Mouse (Mus musculus) cerebellum, adult 2 months (tissue): ENCODE results near the gene Ttl. TPM values are rescaled to one million over a fixed set of nuclear protein-coding genes. Genes with fewer than 3 reads are reported as not detected.
A peak's percentile ranks its signal among the peaks of the same experiment; 100 is the strongest.

ENCODE experiments used
- DNase-seq, 2 experiments: peaks; one replicate each; pipeline ENCODE4 v3.0.0; 2021
- H3K27ac ChIP-seq: fragments of 200-500 bp; 2 replicates; pipeline ENCODE4 v1.5.1; 2012; ENCODE audit warnings: low read length, control low read depth, inconsistent platforms; ENCODE audit not compliant: insufficient read depth
- H3K27me3 ChIP-seq: fragments of 200-500 bp; 2 replicates; pipeline ENCODE4 v1.6.1; 2012; ENCODE audit warnings: inconsistent platforms, mild to moderate bottlenecking, low read length, moderate library complexity; ENCODE audit not compliant: control insufficient read depth, insufficient read depth
- H3K4me1 ChIP-seq: fragments of 200-500 bp; 2 replicates; pipeline ENCODE4 v1.6.1; 2011; ENCODE audit warnings: low read length; ENCODE audit not compliant: control insufficient read depth, insufficient read depth
- H3K4me3 ChIP-seq: fragments of 200-500 bp; replicated peaks from 2 replicates; pipeline ENCODE3; 2011; ENCODE audit warnings: mild to moderate bottlenecking, low read depth, low read length, control low read depth; ENCODE audit not compliant: insufficient read depth
- CTCF ChIP-seq: fragments of 200-500 bp; IDR thresholded peaks from 2 replicates; pipeline ENCODE4 v1.5.1; 2011; ENCODE audit warnings: low read depth, mild to moderate bottlenecking, control low read depth, low read length, moderate library complexity, borderline replicate concordance; ENCODE audit not compliant: insufficient read depth
- POLR2A ChIP-seq: fragments of 200-500 bp; IDR thresholded peaks from 2 replicates; pipeline ENCODE4 v1.6.1; 2011; ENCODE audit warnings: low read length, control low read depth, borderline replicate concordance; ENCODE audit not compliant: insufficient read depth
- WGBS: fragments of 180-500 bp; shearing (Covaris S2); methylation state at CpG from one replicate; pipeline ENCODE4 v1.1.7; 2018; 5-methylcytosine and 5-hydroxymethylcytosine counted together
- polyA plus RNA-seq: library from polyadenylated mRNA; depleted of rRNA; stranded (reverse); fragments of >200 nt; gene quantifications from 2 replicates; pipeline ENCODE4 v1.2.3, GENCODE M21; 2012; rRNA removed

Ttl gene
- 23.3 and 23.5 TPM in 2 replicates for polyA plus RNA-seq

DNA sequence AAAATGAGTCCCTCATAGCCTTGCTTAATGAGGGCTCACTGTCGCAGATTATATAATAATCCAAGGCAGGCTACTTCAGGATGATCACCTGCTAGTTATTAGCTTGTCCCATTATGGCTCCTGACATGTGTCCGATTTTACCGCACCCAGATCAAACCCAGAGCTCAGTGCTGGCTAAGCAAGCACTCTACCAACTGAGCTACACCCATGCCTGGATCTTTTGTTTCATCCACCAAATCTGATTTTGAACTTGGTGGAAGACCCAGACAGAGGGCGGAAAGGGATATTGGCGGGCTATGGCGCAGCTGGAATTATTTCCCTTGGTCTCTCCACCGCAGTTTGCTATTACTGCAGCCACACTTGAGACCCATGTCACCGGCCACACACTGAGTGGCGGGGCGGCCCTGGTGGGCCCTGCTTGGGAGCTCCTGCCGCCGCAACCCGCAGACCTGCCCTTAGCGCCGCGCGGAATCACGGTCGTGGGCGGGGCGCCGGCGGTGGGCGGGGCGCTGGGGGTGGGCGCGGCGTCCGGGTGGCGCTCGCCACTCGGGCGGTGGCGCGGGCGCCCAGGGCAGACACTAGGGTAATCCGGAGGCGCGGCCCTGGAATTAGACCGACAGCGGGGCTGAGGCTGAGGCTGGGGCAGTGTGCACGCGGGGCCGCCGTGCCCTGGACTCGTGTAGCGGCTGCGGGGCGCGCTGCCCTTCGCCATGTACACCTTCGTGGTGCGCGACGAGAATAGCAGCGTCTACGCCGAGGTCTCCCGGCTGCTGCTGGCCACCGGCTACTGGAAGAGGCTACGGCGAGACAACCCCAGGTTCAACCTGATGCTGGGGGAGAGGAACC lies at the start of gene Ttl:
Ttl (plus strand) TSS at position 506 of the 846 bp plus-strand sequence.
- TF ChIP-seq POLR2A: peak; percentile 81
- TF ChIP-seq CTCF: no peak
- peak; percentile 83 to 86 for DNase-seq
- Histone ChIP-seq H3K4me3 (peak within 1 kb of the TSS; percentile 89), H3K27ac (peak within 1 kb of the TSS; percentile 84), H3K4me1 (peaks cover 2% of the 10 kb centered on the region), H3K27me3 (no peaks in the 10 kb centered on the region)
- under 1% methylated on average over 62 of the region's 62 CpGs for WGBS

DNA sequence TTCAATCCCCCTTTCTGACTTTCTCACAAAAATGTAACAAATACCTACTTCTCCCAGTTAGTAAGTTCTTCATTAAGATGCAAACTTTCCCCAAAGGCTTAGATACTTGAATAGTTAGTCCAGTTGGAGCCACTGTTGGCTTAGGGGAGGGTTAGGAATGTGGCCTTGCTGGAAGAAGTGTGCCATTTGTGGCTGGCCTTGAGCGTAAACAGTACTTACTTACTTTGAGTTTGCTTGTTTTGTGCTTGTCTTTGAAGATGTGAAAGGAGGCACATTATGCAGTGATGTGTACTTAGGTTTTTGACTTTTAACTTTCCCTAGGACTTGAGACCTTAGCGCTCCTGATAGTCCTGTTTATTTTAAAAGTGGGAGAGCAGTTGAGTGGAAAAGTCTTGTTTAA lies 45.6 kb upstream of the Ttl start:
- no peak for DNase-seq
- no peak for TF ChIP-seq POLR2A
- TF ChIP-seq CTCF: no peak

DNA sequence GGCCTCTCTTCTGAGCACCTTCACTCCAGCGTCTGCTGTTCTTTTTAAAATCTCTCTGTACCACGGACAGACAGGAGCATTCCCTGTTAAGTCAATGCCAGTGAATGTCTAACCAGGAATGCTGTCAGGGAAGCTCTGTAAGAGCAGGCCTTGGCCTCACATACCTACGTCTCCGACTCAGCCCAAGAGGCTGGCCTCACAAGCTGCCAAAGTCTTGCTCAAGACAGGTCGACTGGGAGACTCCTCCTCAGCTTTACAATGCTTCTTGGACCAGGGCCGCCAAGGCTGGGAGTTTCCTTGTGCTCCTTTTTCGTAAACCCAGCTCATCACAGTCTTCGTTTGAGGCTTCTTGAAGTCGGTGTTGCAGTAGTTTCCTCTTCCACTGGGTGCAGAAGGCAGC lies 40.9 kb upstream of the Ttl start:
- H3K4me1 ChIP-seq: no peaks in the 10 kb centered on the region
- H3K27ac ChIP-seq: no peak overlapping the region
- no peak for TF ChIP-seq POLR2A
- TF ChIP-seq CTCF: no peak
- WGBS: 83% methylated on average over 9 of the region's 9 CpGs
- no peaks in the 10 kb centered on the region for H3K27me3 ChIP-seq
- DNase-seq: no peak
- no peak overlapping the region for H3K4me3 ChIP-seq

More for the DNA sequence above, 45.6 kb upstream of the Ttl start:
- Histone ChIP-seq H3K4me3 (no peak overlapping the region), H3K4me1 (0 out of 2 replicates have a peak, but pooled peaks cover 2% of the 10 kb centered on the region), H3K27me3 (no peaks in the 10 kb centered on the region), H3K27ac (no peak overlapping the region)
- WGBS: 96% methylated on average over 2 of the region's 2 CpGs

DNA sequence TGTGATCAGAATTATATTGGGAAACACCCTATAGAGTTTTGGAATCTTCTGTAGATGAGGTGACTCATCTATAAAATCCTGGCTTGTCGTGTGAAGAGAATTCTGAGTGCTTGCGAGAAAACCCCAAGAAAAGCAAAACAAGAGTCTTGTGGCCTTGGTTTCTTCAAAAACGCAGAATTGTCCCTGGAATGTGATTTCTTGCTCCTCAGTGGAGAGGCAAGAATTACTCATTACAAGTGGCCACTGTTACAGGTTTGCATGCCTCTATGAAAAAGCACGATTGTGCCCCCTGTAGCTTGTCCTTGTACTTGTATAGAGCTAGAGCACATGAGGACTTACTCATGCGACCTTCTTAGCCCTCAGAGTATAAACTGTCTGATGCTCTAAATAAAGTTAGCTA lies 30.4 kb upstream of the Ttl start:
- no peaks in the 10 kb centered on the region for H3K27me3 ChIP-seq
- no peak overlapping the region for H3K4me3 ChIP-seq
- no peak overlapping the region for H3K27ac ChIP-seq
- TF ChIP-seq POLR2A (no peak), CTCF (no peak)
- H3K4me1 ChIP-seq: no peaks in the 10 kb centered on the region
- WGBS: 80% methylated on average over 5 of the region's 5 CpGs
- no peak for DNase-seq

DNA sequence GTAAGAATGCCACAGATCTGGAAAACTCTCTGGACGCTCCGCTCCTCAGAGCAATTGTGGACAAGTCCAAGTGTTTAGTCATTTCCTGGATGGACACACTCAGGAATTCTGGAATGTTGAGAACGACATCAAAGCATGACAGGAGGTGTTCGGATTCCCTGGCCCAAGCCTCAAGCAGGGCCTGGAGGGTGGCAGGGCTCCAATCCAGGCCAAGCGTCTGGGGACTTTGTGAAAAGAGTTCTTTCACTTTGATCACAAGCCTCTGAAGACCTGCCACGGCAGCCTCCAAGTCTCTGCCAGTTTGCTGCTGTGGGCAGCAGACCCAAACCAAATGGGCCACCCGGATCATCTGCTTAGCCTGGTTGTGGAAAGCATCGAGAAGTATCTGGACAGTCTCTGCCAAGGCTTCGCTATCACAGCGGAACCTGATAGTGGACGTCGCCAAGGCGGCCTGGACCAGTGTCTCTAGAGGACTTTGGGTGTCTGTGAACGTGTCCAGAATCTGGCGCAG lies 27.3 kb upstream of the Ttl start:
- DNase-seq: peak; percentile 30 to 55
- H3K27ac ChIP-seq: no peak overlapping the region
- 15% methylated on average over 15 of the region's 15 CpGs for WGBS
- no peaks in the 10 kb centered on the region for H3K4me1 ChIP-seq
- H3K4me3 ChIP-seq: peak overlapping the region; percentile 52
- no peaks in the 10 kb centered on the region for H3K27me3 ChIP-seq
- no peak for TF ChIP-seq CTCF
- no peak for TF ChIP-seq POLR2A

DNA sequence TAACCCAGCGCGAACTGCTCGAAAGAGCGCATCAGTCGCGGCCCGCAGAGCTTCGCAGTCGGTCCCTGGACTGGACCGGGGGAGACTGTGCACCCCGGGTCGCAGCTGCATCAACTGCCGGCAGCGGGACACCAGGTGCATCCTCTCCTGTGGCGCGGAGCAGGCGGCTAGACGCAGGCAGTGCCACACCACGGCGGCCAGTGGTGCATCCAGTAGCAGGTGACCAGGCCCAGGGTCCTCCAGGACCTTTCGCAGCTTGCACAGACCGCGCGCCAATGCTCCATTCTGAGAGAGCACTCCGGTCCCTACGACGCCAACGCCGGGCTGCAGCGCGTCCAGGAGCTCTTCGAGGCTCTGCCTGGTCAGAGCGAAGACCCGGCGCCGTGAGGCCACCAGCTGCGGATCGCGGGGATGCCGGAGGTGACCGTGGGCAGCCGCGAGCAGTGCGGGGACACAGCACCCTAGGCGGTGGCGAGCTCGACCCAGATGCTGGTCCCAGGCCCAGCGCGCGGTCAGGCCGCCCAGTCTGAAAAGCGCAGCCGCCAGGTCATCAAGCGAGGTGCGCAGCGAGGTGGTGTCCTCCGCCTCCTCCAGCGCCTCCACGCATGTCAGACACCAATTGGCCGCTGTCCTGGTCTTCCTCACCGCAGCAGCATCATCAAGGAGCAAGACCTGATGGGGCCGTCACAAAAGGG lies 26.7 kb upstream of the Ttl start:
- no peak overlapping the region for H3K27ac ChIP-seq
- H3K4me3 ChIP-seq: peak overlapping the region; percentile 52
- H3K27me3 ChIP-seq: no peaks in the 10 kb centered on the region
- H3K4me1 ChIP-seq: no peaks in the 10 kb centered on the region
- under 1% methylated on average over 62 of the region's 62 CpGs for WGBS
- DNase-seq: peak; percentile 63 to 70
- TF ChIP-seq CTCF (no peak), POLR2A (no peak)

DNA sequence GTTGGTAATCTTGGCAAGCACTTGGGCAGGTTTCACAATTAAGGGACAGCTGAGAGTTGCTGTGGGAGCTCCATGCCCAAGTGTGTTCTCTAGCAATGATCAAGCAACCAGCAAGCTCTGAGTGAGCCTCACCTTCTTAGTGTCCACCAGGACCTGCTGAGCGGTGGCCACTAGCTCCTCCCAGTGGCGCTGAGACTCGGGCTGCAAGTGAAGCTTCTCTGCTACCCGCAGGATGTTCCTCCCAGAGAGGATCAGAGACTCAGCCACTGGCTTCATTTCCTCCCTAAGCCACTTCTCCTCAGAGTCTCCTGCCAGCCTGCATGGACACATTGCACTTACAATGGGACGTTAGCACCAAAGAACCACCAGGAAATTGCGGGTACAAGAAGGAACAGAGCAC lies 25.2 kb upstream of the Ttl start:
- no peaks in the 10 kb centered on the region for H3K4me1 ChIP-seq
- no peak overlapping the region for H3K4me3 ChIP-seq
- H3K27me3 ChIP-seq: no peaks in the 10 kb centered on the region
- DNase-seq: no peak
- no peak overlapping the region for H3K27ac ChIP-seq
- no peak for TF ChIP-seq POLR2A
- TF ChIP-seq CTCF: 0 out of 2 replicates have a peak, but pooled peaks have one; percentile 4
- WGBS: 47% methylated on average over 6 of the region's 6 CpGs

DNA sequence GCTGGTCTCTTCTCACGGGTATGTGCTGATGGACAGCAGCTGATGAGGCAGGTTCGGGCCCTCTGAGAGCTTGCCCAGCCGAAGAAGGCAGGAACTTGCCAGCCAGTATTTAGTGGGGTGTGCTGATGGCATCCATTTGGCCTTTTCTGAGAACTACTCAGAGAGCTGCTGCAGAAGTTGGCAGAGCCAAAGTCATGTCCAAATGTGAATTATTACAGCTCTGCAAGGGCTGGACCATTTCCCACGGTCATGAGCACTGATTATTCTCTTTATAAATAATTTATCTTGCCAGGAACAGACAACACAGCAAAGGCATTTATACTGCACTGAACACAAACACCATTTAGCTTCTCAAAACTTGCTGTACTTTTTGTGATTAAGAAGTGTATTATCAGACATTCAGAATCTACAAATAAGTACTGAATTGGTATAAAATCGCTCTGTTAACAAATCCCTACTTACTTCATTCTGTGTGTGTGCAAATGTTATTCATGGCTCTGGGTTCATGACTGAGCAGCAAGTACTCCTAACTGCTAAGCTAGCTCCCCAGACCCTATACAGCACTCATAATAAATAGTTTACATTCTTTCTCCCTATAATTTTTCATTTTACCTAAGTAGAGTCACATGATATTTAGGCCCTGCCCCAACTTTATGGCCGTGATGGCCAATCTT lies 19.4 kb upstream of the Ttl start:
- peaks cover 6% of the 10 kb centered on the region; the same call in 1 of the 2 replicates for H3K4me1 ChIP-seq
- no peak overlapping the region for H3K4me3 ChIP-seq
- 50% methylated on average over 6 of the region's 6 CpGs for WGBS
- no peak overlapping the region for H3K27ac ChIP-seq
- no peaks in the 10 kb centered on the region for H3K27me3 ChIP-seq
- TF ChIP-seq POLR2A: no peak
- TF ChIP-seq CTCF: no peak
- DNase-seq: no peak
